Mouse (Mus musculus): ENCODE measurements around the gene Zfp184.

- TF ChIP-seq CTCF (IDR thresholded peaks at IDR 0.05 in 2 of 3, conservative IDR thresholded peaks at IDR 0.05 in 1 of 3; ENCODE audit: control insufficient read depth in 1 of 3, insufficient read depth in 1 of 3, low read depth in 2 of 3, low read length in 3 of 3, poor library complexity in 1 of 3, severe bottlenecking in 1 of 3), result no peak
- no peak for TF ChIP-seq UBTF (IDR thresholded peaks at IDR 0.05; ENCODE audit: borderline replicate concordance, insufficient read depth, low read depth, low read length)
- TF ChIP-seq GATA1 (IDR thresholded peaks at IDR 0.05; ENCODE audit: low read depth, low read length), result no peak
- no peak for TF ChIP-seq TAL1 (IDR thresholded peaks at IDR 0.05; ENCODE audit: low read length)
- TF ChIP-seq E2F4 (IDR thresholded peaks at IDR 0.05; ENCODE audit: borderline replicate concordance, low read depth, low read length), result no peak
- no peak for TF ChIP-seq POLR2AphosphoS2 (IDR thresholded peaks at IDR 0.05; ENCODE audit: low read length)
- TF ChIP-seq EP300 (IDR thresholded peaks at IDR 0.05; ENCODE audit: low read depth in 1 of 2, low read length in 2 of 2), result no peak
- no peak for TF ChIP-seq POLR2A (IDR thresholded peaks at IDR 0.05; ENCODE audit: control insufficient read depth in 1 of 2, insufficient read depth in 1 of 2, low read depth in 1 of 2, low read length in 2 of 2, poor library complexity in 1 of 2)
- TF ChIP-seq ZKSCAN1 (IDR thresholded peaks at IDR 0.05; ENCODE audit: low read depth, low read length), result no peak
- TF ChIP-seq ETS1 (IDR thresholded peaks at IDR 0.05; ENCODE audit: low read depth, low read length), result no peak
- TF ChIP-seq TCF12 (IDR thresholded peaks at IDR 0.05; ENCODE audit: low read depth, low read length), result no peak
- TF ChIP-seq MAX (IDR thresholded peaks at IDR 0.05; ENCODE audit: low read length), result no peak
- no peak for TF ChIP-seq ZMIZ1 (IDR thresholded peaks at IDR 0.05; ENCODE audit: low read depth, low read length)
Measured at GRCm38 (mm10) chr13:21923417-21923816, 21.5 kb upstream of the Zfp184 start.
